Mouse (Mus musculus): ENCODE measurements around the gene Gm45062.

DNA sequence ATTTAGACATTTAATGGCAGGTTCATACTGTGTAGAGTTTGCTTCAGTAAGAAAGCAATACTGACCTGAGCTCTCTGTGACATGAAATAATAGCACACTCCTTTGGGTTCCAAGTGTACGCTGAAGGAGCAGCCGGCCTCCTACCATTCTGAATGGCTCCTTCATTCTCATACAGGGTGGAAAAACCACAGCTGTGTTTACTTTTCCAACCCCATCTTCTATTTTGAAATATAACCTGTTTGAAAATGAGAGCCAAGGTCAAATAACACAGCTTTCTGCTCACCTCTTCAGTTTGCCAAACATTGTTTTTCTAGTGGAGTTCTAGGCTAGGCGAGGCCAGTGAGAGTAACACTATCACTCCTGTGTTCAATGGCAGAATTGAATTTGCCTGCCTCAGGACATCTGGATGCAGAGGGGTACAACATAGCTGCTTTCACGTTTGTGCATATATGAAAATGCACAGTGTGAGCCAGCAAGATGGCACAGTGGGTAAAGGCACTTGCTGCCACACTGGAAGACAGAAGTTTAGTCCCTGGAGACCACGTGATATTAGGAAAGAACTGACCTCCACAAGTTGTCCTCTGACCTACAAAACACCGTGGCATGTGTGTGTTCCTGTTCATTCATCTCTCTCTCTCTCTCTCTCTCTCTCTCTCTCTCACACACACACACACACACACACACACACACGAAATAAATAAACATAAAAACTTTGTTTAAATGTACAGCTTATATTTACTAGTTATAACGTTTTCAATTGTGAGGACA, 157.7 kb downstream of the Gm45062 start:
- TF ChIP-seq POLR2A (IDR thresholded peaks at IDR 0.05; ENCODE audit: low read depth, low read length) (no peak), CTCF (conservative IDR thresholded peaks at IDR 0.05; ENCODE audit: insufficient read depth, insufficient read length, low read depth, low read length) (no peak)
